Mouse (Mus musculus) CD4-positive, CD25-positive, alpha-beta regulatory T cell, adult 9 weeks (primary cell): ENCODE data around the gene Ndufaf1. TPM values are rescaled to one million over a fixed set of nuclear protein-coding genes. Genes with fewer than 3 reads are reported as not detected.

ENCODE experiments used
- polyA plus RNA-seq: library from polyadenylated mRNA; unstranded; fragments of 100-300 nt; shearing (Covaris generic); gene quantifications from one replicate; pipeline ENCODE4 v1.2.1, GENCODE M21; 2017

The Ndufaf1 gene
- 44.6 TPM for polyA plus RNA-seq

GRCm38 (mm10) chr2:119662220-119663182, at the start of gene Ndufaf1:
Gene Ndufaf1 (minus strand): TSS chr2:119662827.

DNA sequence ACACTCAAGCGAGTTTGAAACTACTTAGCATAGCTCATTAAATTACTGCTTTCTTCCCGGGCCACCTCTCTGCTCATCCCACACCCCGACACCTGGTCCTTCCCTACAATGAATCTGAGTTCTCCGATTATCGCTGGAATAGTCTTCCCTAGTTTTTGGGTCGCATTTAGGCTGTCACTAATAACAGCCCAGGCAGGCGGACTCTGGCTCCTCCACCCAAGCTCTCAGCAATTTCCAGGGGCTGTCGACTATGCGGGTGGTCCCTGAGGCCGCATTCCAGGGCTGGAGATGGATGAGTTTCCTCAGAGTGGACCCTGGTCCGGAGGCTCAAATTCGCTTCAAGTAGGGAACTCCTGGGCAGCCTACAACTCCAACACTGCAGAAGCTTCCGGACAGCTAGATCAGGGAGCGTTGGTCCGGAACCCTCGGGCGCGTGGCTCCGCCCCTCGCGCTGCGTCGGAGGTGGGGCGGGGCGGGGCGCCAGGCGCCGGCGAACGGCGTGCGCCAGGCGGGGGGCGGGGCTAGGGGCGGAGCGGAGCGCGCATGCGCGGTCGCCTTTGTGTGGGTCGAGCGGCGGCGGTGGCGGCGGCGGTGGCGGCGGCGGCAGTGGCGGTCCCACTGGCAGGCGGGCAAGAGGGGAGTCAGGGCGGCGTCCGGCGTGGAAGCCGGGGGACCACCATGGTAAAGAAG, 12.0 kb upstream of the Ndufaf1 start, which contains the start of gene Rtf1:
TSS of gene Rtf1 (plus strand) at position 544 of the 690 bp plus-strand sequence.

GRCm38 (mm10) chr2:119618199-119618982, 44.2 kb downstream of the Ndufaf1 start, which contains the start of the genes Nusap1 and Oip5:
Gene Nusap1 (plus strand): TSS chr2:119618298.
Gene Oip5 (minus strand): TSS chr2:119618469.

Other genes with a start within 250 kb of the Ndufaf1 start
- 6.3 TPM for gene Ino80, start 185.1 kb downstream of the Ndufaf1 start, polyA plus RNA-seq
- gene Exd1, start 115.2 kb downstream of the Ndufaf1 start, polyA plus RNA-seq, result 0.25 TPM
- gene Chp1, start 115.1 kb downstream of the Ndufaf1 start, polyA plus RNA-seq, result 86.0 TPM
- 3.9 TPM for gene Nusap1, start 44.5 kb downstream of the Ndufaf1 start, polyA plus RNA-seq
- 3.0 TPM for gene Oip5, start 44.4 kb downstream of the Ndufaf1 start, polyA plus RNA-seq
- gene Rtf1, start 12.2 kb upstream of the Ndufaf1 start, polyA plus RNA-seq, result 22.5 TPM
- not detected for gene Itpka, start 79.5 kb upstream of the Ndufaf1 start, polyA plus RNA-seq
- gene Ltk, start 97.6 kb upstream of the Ndufaf1 start, polyA plus RNA-seq, result not detected
- 47.8 TPM for gene Rpap1, start 124.7 kb upstream of the Ndufaf1 start, polyA plus RNA-seq
- gene Tyro3, start 134.9 kb upstream of the Ndufaf1 start, polyA plus RNA-seq, result 1.8 TPM
- 71.4 TPM for gene Mga, start 234.4 kb upstream of the Ndufaf1 start, polyA plus RNA-seq